Mouse (Mus musculus) G1E (cell line): ENCODE results near the gene Ppm1l. TPM values are rescaled to one million over a fixed set of nuclear protein-coding genes. Genes with fewer than 3 reads are reported as not detected.

ENCODE experiments used
- ATAC-seq: 2 replicates; pipeline ENCODE4 v1.8.0; 2016; ENCODE audit warnings: mild to moderate bottlenecking; ENCODE audit not compliant: insufficient number of reproducible peaks, poor library complexity, low FRiP score, severe bottlenecking; ENCODE audit errors: extremely low read depth
- DNase-seq: peaks from one replicate; pipeline ENCODE4 v3.0.0; 2012; ENCODE audit warnings: low spot score
- H3K27me3 ChIP-seq: 2 replicates; pipeline ENCODE4 v1.6.1; 2012; ENCODE audit warnings: mild to moderate bottlenecking, low read length, inconsistent platforms; ENCODE audit not compliant: insufficient read depth
- H3K36me3 ChIP-seq: replicated peaks from 2 replicates; pipeline ENCODE3; 2012; ENCODE audit warnings: mild to moderate bottlenecking, inconsistent platforms
- H3K4me1 ChIP-seq: 2 replicates; pipeline ENCODE4 v1.6.1; 2012; ENCODE audit warnings: low read depth, low read length, inconsistent platforms, mixed read lengths; ENCODE audit not compliant: insufficient read depth
- H3K4me3 ChIP-seq: 2 replicates; pipeline ENCODE4 v1.5.1; 2012; ENCODE audit warnings: low read depth, mild to moderate bottlenecking, inconsistent platforms, low read length, moderate library complexity, mixed read lengths
- H3K9me3 ChIP-seq: replicated peaks from 2 replicates; pipeline ENCODE4 v1.6.1; 2012; ENCODE audit warnings: inconsistent platforms
- CTCF ChIP-seq: IDR thresholded peaks from 2 replicates; pipeline ENCODE4 v1.5.1; 2012; ENCODE audit warnings: low read depth, low read length, inconsistent platforms, mixed read lengths
- GATA1 ChIP-seq: IDR thresholded peaks from 2 replicates; pipeline ENCODE4 v1.6.1; 2012; ENCODE audit warnings: borderline replicate concordance, low read length, inconsistent platforms, mixed read lengths
- GATA2 ChIP-seq: IDR thresholded peaks from 2 replicates; pipeline ENCODE4 v1.6.1; 2012; ENCODE audit warnings: low read depth, low read length, inconsistent platforms, borderline replicate concordance
- POLR2AphosphoS5 ChIP-seq: IDR thresholded peaks from 2 replicates; pipeline ENCODE4 v1.6.1; 2012; ENCODE audit warnings: low read depth, low read length, inconsistent platforms; ENCODE audit not compliant: insufficient replicate concordance
- TAL1 ChIP-seq: conservative IDR thresholded peaks from 2 replicates; pipeline ENCODE4 v1.6.1; 2012; ENCODE audit warnings: low read depth, low read length, inconsistent platforms, mixed read lengths
- polyA plus RNA-seq: library from polyadenylated mRNA; stranded (reverse); fragments of >175 nt; gene quantifications from 2 replicates; pipeline ENCODE4 v1.2.3, GENCODE M21; 2012
- total RNA-seq, 2 experiments: library from RNA; stranded (forward) in 1 of 2; stranded (reverse) in 1 of 2; fragments of 200-1000 nt in 1 of 2; fragments of >200 nt in 1 of 2; fragmentation: Nextera tagmentation in 1 of 2; gene quantifications; 2 replicates each; pipeline ENCODE4 v1.2.3; 2014 to 2017

Gene Ppm1l
- total and polyA plus RNA-seq, 3 experiments, result 1.5 to 16.6 (median 5.6) TPM

GRCm38 (mm10) chr3:69429319-69429718, 112.7 kb downstream of the Ppm1l start:
- H3K4me3 ChIP-seq, result no peak overlapping the region
- DNase-seq (no peak), ATAC-seq (no peak)
- no peaks in the 10 kb centered on the region for H3K9me3 ChIP-seq
- TF ChIP-seq GATA2 (no peak), POLR2AphosphoS5 (no peak), GATA1 (no peak), TAL1 (no peak), CTCF (no peak)
- no peaks in the 10 kb centered on the region for H3K27me3 ChIP-seq
- H3K4me1 ChIP-seq, result peaks cover 14% of the 10 kb centered on the region
- H3K36me3 ChIP-seq, result no peaks in the 10 kb centered on the region

- DNase-seq (no peak), ATAC-seq (no peak)
- Histone ChIP-seq H3K27me3 (no peaks in the 10 kb centered on the region), H3K9me3 (no peaks in the 10 kb centered on the region), H3K4me1 (peaks cover 5% of the 10 kb centered on the region), H3K36me3 (no peaks in the 10 kb centered on the region), H3K4me3 (no peak overlapping the region)
- TF ChIP-seq GATA1 (no peak), CTCF (no peak), TAL1 (no peak), GATA2 (no peak), POLR2AphosphoS5 (no peak)
These were observed 116.9 kb downstream of the Ppm1l start for GRCm38 (mm10) chr3:69433580-69433979.

DNA sequence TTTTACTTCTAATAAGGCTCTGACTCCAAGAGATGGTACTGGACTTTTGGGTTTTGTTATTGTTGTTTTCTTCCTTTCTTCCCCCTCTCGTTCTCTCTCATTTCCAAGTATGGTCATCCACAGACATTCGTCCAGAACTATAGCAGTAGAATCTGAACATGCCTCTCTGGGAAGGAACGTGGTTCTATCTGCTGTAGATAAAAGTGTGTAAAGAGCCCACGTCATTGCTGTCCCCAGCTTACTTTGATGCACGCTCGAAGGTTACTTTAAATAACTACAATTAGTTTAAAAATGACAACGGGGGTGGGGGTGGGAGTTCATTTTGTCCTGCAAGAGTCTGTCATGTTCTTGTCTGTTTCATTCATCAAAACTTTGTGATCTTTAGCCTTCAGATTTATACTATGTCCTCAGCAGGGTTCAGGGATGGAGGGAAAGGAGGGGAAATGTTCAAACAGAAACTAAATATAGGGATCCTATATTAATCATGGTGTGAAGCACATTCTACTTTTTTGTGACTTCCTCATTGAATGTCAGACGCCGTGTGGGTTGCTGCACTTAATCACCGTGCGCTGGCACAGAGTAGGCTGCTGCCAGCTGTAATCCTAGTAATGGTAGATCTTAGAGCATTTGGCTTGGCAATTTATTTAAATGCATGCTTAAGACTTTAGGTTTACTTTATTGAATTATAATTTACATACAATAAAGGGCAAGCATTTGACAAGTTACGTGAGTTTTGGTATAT, 122.3 kb downstream of the Ppm1l start:
- no peaks in the 10 kb centered on the region for H3K9me3 ChIP-seq
- TF ChIP-seq CTCF (no peak), GATA1 (no peak)
- DNase-seq, result no peak
- H3K36me3 ChIP-seq, result no peaks in the 10 kb centered on the region
- no peak overlapping the region for H3K4me3 ChIP-seq
- no peaks in the 10 kb centered on the region for H3K27me3 ChIP-seq
- no peaks in the 10 kb centered on the region for H3K4me1 ChIP-seq
- ATAC-seq, result no peak

DNA sequence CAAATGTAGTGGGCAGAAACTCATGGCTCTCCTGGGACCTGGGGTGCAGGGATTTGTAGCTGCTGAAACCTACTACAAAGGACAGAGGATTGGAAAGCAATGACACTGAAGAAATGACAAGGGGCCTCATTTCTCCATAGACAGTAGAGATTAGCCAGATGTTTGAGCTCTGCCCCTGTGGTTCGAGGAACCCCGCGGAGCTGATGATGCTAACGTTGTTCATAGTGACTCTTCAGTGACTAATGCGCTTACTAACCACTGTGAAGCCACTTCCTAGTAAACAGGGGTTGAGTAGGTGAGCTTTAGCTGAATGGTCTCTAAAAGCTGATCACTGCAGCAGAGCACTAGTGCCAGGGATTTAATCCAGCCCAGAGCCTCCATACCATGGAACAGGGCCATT, 124.1 kb downstream of the Ppm1l start:
- ATAC-seq (no peak), DNase-seq (no peak)
- Histone ChIP-seq H3K4me3 (no peak overlapping the region), H3K36me3 (no peaks in the 10 kb centered on the region), H3K4me1 (no peaks in the 10 kb centered on the region), H3K9me3 (no peaks in the 10 kb centered on the region), H3K27me3 (no peaks in the 10 kb centered on the region)
- no peak for TF ChIP-seq GATA2
- no peak for TF ChIP-seq CTCF
- no peak for TF ChIP-seq GATA1
- TF ChIP-seq POLR2AphosphoS5, result no peak
- no peak for TF ChIP-seq TAL1

- H3K27me3 ChIP-seq, result no peaks in the 10 kb centered on the region
- TF ChIP-seq CTCF (no peak), GATA1 (no peak), GATA2 (no peak), POLR2AphosphoS5 (no peak), TAL1 (no peak)
These were observed 130.3 kb downstream of the Ppm1l start for GRCm38 (mm10) chr3:69446989-69447388.

GRCm38 (mm10) chr3:69449041-69449440, 132.4 kb downstream of the Ppm1l start:
- H3K4me3 ChIP-seq, result no peak overlapping the region
- DNase-seq, result no peak
- ATAC-seq, result no peak
- no peaks in the 10 kb centered on the region for H3K27me3 ChIP-seq
- no peaks in the 10 kb centered on the region for H3K4me1 ChIP-seq
- no peak for TF ChIP-seq GATA1
- no peak for TF ChIP-seq TAL1
- no peak for TF ChIP-seq POLR2AphosphoS5
- TF ChIP-seq GATA2, result no peak
- no peak for TF ChIP-seq CTCF
- peaks cover 2% of the 10 kb centered on the region for H3K36me3 ChIP-seq
- H3K9me3 ChIP-seq, result no peaks in the 10 kb centered on the region

More at GRCm38 (mm10) chr3:69446989-69447388, 130.3 kb downstream of the Ppm1l start:
- no peaks in the 10 kb centered on the region for H3K9me3 ChIP-seq
- ATAC-seq (no peak), DNase-seq (no peak)
- H3K36me3 ChIP-seq, result peaks cover 2% of the 10 kb centered on the region
- H3K4me1 ChIP-seq, result no peaks in the 10 kb centered on the region
- H3K4me3 ChIP-seq, result no peak overlapping the region

DNA sequence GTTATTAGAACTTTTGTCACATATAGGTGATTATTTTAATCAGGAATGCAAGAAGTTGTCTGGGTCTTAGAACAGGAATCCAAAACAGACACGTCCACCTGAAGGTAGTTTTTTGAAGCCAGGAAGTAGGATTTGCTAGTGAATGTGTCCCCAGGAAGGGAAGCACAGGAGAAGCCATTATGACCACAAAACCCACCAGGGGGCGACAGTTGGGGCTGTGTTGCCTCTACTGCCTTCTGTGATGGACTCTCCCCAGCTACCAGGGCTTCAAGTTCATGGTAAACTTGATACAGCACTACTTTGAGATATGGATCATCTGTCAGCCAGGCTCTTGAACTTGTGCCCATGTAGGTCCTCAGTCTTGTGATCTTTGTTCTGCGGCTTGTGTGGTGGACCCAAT, 137.7 kb downstream of the Ppm1l start:
- Histone ChIP-seq H3K9me3 (no peaks in the 10 kb centered on the region), H3K36me3 (peaks cover 2% of the 10 kb centered on the region), H3K4me1 (0 out of 2 replicates have a peak, but pooled peaks cover 2% of the 10 kb centered on the region), H3K4me3 (no peak overlapping the region), H3K27me3 (no peaks in the 10 kb centered on the region)
- TF ChIP-seq GATA1 (no peak), TAL1 (no peak), GATA2 (no peak), POLR2AphosphoS5 (no peak)
- ATAC-seq (no peak), DNase-seq (no peak)
